Mouse (Mus musculus) 3134 (cell line): ENCODE measurements at regions not wholly inside any gene's neighbourhood (a gene's known extent, or its start where the extent isn't known, plus 50 kb on each side); places are given as distances from the start of the nearest gene placed in this dataset.

Experiments
- DNase-seq: peaks from one replicate; pipeline ENCODE4 v3.0.0-alpha.2; 2011; ENCODE audit warnings: low spot score; ENCODE audit not compliant: insufficient read length; ENCODE audit errors: extremely low read depth

GRCm38 (mm10) chr8:8220395-8221031 lies 440.5 kb downstream of the Efnb2 start:
- no peak for DNase-seq

GRCm38 (mm10) chr8:8219701-8220394 lies 441.2 kb downstream of the Efnb2 start:
- no peak for DNase-seq

GRCm38 (mm10) chr8:8193036-8193435 lies 468.0 kb downstream of the Efnb2 start:
- DNase-seq, result no peak

- no peak for DNase-seq
Observed at GRCm38 (mm10) chr8:8186046-8186445, 475.0 kb downstream of the Efnb2 start.

GRCm38 (mm10) chr8:8183233-8183622 lies 477.8 kb downstream of the Efnb2 start:
- DNase-seq, result no peak

GRCm38 (mm10) chr8:8182616-8183232 lies 478.3 kb downstream of the Efnb2 start:
- no peak for DNase-seq

- no peak for DNase-seq
Observed at GRCm38 (mm10) chr8:8182108-8182507, 478.9 kb downstream of the Efnb2 start.

GRCm38 (mm10) chr8:8174286-8174685 lies 486.8 kb downstream of the Efnb2 start:
- no peak for DNase-seq

GRCm38 (mm10) chr8:8168674-8169073 lies 492.4 kb downstream of the Efnb2 start:
- DNase-seq, result no peak

- no peak for DNase-seq
Observed at GRCm38 (mm10) chr8:8168250-8168649, 492.8 kb downstream of the Efnb2 start.

GRCm38 (mm10) chr8:8147527-8147926 lies 513.5 kb downstream of the Efnb2 start:
- DNase-seq, result no peak

GRCm38 (mm10) chr8:8142933-8143495 lies 518.0 kb downstream of the Efnb2 start:
- DNase-seq, result no peak

GRCm38 (mm10) chr8:8142461-8142860 lies 518.6 kb downstream of the Efnb2 start:
- no peak for DNase-seq

- no peak for DNase-seq
Observed at GRCm38 (mm10) chr8:8139720-8140119, 521.3 kb downstream of the Efnb2 start.

GRCm38 (mm10) chr8:8133001-8133785 lies 527.8 kb downstream of the Efnb2 start:
- no peak for DNase-seq

- no peak for DNase-seq
Observed at GRCm38 (mm10) chr8:8131961-8132376, 529.1 kb downstream of the Efnb2 start.

GRCm38 (mm10) chr8:8130806-8131205 lies 530.2 kb downstream of the Efnb2 start:
- DNase-seq, result no peak

- DNase-seq, result no peak
Observed at GRCm38 (mm10) chr8:8115595-8116429, 545.2 kb downstream of the Efnb2 start.

- no peak for DNase-seq
Observed at GRCm38 (mm10) chr8:8114604-8115003, 546.4 kb downstream of the Efnb2 start.

- no peak for DNase-seq
Observed at GRCm38 (mm10) chr8:8109785-8110350, 551.2 kb downstream of the Efnb2 start.
